Mouse (Mus musculus): ENCODE data around the gene Otogl.

Otogl gene

DNA sequence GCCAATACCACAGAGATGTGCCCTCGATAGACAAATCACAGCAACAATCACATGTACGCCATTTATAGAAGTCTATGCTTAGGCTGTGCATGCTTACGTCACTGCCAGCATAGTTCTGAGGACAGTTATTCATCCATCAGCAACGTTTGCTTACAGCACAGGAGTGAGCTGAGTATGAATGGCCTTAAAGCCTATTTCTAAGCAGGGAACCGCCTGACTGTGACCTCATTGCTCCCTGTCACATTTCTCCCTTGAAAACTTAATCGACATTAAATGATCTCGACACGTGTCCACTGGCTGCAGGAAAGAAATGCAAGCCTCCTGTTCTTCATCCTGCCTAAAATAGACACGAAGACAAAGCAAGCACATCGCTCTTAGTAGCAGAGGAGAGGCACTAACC lies 5.5 kb downstream of the Otogl start:
- DNase-seq (ENCODE audit: low spot score): no peak

DNA sequence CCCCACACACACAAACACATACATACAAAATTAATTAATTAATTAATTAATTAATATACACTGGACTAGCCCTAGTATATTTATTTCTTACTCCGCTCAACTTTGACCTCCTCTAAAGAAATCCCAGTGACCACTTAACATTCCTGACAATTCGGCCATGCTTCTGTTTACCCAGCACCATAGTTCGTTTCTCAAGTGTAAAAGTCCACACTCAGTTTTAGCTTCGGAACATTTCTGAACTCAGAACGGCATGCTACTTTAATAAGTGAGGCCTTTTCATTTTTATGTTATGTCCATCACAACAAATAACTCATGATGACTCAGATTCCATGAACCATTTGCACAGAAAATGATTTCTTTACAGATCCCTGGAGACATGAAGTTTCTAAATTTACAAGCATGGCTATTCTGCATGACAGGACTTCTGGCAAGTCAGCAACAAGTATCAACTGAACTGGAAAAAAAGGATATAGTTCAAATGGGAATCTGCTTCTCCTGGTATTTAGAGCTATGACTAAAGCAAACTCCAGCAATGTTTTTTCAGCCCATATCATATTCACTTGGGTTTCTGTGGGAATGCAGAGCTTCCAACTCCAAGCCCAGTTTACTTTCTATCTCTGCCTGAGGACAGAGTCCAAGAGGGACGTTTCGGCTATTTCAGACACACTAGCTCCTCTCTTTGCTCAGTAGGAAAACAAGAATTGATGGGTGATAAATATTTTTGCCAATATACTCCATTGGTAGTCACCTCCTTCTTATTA lies 6.5 kb downstream of the Otogl start:
- no peak for DNase-seq (ENCODE audit: low spot score)

DNA sequence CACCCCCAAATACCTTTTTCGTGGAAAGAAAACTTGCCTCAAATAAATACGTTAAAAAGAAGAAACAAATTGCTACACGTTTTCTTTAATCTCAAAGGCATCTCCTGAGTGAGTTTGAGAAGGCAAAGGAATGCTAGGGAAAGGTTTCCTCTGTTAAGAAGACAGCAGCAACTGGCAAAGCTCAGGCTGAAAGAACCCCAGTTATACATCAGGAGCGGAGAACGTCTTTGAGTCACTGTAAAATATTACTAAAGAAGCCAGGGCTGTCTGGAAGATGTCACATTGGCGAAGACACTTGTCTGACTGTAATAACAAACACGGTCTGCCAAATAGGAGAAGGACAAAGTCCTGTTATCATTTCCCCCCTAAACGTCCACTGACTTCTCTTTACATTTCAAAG lies 10.0 kb downstream of the Otogl start:
- DNase-seq (ENCODE audit: low spot score): no peak

DNA sequence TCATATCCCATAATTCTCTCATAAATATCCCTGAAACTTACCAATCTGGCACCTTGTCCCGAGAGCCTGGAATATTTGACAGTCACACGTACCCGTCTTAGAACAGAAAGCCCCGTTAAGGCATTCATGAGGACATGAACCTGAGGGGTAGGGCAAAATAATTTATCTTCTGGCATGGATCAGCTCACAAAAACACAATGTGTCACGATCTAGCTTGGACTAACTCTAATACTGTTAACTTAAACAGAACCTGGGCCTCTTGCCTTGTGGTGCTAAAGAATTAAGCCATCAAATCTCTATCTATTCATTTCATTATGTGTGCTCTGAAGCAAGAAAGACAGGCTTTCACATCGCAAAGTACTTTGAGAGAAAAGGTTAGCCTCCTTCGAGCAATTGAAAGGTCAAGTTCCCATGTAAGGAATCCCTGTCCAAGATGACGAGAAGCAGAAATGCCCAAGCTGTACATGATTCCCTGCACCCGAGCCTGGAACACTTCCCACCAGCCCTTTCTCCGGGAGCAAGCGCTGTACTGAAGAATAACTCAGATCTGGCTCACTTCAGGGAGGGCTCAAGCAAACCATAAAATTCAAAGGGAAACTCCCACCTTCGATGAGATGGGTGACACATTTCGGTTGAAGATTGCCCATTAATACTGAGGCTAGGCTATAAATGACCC lies 10.6 kb downstream of the Otogl start:
- DNase-seq (ENCODE audit: low spot score): no peak

DNA sequence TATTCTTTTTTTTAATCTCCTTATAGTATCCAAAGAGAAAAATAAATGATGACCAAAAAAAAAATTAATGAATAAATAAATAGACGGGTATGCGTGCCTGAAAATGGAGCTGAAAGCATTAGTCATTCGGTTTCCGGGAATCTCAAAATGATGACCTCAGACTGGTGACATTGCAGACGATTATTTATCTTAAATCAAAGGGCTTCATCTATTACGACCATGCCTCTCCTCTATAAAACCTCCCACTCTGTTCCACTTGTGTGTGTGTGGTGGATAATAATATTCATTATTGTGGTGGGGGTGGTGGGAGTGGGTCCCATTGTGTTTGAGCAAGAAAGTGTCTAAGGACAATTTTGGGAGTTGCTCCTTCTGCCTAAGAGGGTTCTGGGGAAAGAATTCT lies 12.0 kb downstream of the Otogl start:
- DNase-seq (ENCODE audit: low spot score): no peak

DNA sequence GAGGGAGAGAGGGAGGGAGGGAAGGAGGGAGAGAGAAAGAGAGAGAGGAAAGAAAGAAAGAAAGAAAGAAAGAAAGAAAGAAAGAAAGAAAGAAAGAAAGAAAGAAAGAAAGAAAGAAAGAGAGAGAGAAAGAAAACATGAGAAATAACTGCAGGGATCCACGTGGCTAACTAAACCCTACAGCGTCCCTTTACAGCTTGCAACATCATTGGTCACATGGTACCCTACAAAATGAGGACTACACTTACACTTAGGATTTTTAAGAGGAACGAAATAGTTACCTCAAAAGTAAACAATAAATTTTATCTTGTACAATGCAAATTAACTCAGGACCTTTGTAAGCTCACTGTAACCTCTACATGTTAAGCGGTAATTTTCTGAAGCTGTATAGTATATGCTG lies 15.8 kb downstream of the Otogl start:
- DNase-seq (ENCODE audit: low spot score): no peak

DNA sequence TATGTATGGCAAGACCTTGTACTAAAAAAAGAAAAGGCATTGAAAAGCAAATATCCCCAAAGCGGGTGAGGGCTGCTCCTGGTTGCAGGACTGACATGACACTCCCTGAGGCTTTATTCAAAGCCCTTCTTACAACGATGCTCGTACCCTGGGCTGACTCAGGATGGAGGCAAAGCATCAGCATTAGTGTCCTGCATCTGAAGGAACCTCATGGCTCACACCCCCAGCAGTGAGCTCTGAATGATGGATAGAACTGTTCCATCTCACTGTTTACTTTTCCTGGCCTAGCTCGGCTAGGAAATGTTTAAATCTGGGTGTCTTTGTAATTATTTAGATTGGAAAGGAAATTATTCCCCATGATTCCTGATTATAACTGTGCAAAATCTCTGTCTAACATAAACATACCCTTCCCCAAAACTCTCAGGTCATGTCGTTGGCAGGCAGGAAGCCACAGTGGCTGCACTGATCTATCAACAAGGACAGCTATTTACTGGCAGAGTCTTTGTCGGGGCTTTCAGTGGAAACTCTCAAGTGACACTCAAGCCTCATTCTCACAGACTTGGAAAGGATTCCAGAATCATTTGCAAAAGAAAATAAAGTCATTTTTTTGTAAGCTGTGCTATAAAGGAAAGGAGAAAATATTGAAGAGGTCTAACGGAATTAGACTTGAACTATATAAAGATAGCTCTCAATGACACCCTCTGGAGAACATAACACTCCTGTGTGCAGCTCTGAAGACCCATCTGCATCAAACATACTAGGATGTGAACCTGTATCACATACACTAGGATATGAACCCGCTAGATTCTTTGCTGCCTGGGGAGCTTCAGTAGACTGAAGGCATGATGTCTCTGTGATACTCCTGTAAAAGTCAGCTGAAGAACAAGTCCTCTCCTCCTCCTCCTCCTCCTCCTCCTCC lies 17.0 kb downstream of the Otogl start:
- no peak for DNase-seq (ENCODE audit: low spot score)

DNA sequence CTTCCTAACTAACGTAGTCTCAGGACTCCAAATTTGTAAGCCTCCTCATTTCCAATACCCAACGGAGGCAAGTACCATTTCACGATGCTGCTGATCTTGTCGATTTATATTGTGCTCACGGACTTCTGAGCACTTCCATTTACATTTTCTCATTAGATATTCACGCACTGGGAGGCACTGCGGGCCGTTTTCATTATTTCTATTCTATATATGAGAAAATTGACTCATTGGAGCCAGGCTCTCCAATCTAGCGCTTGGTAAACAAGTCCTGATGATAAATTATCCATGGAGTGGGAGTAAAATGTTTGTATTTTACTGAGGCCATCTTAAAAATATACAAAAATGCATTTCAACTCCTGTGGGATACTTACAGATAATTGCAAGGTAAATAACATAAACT lies 21.5 kb downstream of the Otogl start:
- DNase-seq (ENCODE audit: low spot score): no peak

DNA sequence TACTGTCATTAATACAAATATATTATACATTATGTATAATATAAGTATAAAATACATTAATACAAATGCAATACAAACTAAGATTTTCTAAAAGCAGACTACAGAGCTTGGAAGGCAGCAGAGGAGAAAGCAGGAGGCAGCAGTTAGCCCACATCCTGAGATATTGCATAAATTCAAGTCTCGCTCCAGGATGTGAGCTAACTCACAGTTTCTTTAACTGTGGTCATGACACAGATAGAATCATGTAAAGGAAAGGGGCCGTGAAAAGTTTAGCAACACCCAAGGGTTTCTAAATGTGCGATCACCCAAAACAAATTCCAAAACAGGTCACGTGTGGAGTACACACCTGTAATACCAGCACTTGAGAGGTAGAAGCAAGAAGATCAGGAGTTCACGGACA lies 39.4 kb downstream of the Otogl start:
- DNase-seq (ENCODE audit: low spot score): no peak

DNA sequence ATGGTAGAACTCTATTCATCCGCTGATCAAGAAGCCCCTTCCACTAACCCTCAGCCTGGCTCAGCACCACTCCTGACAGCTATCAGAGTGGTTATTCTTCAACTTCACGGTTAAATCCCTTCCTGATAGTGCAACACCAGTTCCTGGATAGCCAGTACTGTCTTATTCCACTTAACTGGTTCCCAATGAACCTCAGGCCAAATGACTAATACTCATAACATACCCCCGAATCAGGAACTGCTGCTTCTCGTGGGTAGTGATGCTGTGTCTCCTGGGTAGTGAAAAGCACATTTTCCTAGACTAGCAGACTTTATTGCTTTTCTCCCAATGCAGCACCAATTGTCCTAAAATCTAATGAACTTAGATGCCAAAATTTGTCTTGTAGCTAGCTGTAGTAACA lies 39.8 kb downstream of the Otogl start:
- DNase-seq (ENCODE audit: low spot score): no peak

DNA sequence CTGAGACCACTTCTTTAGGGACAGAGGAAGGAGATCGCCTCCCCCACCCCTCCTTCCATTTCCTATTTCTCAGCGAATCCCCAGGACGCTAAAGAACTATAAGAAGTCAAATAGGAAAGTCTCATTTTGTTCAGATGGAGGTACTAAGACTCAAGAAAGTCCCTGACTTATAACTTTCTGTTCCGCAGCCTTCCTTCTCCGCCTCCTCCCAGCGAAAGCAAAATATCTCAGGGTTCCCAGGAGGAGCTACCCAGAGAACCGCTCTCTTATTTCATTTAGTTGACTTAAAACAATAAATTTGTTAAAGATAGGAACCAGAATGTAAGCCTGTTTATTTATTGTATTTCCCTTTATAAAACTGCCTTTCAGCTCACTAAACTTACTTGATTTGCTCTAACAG lies 41.4 kb downstream of the Otogl start:
- no peak for DNase-seq (ENCODE audit: low spot score)

DNA sequence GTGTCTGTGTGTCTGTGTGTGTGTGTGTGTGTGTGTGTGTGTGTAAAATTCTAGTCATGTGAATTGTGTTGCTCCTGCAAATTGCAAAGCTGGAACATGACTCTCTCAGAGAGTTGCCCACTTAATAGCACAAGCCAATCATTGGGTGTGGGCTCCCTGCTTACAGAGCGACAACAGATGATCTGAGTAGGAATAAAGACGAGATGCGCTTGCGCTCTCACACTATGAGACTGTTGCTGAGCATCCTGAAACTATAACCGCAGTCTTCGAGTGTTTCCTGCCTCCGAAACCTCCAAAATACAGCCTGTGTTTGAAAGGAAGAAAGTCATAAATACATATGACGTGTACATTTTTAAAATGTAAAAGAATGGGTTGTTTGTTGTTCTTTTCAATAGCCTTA lies 43.0 kb downstream of the Otogl start:
- no peak for DNase-seq (ENCODE audit: low spot score)

DNA sequence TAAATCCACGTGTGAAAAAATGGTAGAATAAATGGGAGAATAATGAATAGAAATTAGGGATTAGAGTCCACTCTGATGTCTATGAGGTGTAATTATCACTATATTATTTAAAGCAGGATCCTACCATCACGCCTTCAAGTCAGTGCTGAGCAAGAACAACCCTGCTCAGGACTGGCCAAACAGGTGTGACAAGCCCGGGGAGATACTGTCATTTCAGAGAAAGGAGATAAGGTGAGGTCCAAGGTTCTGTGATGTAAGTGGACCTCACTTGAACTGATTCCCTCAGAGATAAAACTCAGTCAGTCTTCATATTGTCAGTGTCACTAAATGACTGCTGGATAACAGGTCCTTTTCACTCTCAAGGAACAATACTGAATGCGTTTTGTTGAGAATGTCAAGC lies 44.5 kb downstream of the Otogl start:
- no peak for DNase-seq (ENCODE audit: low spot score)

DNA sequence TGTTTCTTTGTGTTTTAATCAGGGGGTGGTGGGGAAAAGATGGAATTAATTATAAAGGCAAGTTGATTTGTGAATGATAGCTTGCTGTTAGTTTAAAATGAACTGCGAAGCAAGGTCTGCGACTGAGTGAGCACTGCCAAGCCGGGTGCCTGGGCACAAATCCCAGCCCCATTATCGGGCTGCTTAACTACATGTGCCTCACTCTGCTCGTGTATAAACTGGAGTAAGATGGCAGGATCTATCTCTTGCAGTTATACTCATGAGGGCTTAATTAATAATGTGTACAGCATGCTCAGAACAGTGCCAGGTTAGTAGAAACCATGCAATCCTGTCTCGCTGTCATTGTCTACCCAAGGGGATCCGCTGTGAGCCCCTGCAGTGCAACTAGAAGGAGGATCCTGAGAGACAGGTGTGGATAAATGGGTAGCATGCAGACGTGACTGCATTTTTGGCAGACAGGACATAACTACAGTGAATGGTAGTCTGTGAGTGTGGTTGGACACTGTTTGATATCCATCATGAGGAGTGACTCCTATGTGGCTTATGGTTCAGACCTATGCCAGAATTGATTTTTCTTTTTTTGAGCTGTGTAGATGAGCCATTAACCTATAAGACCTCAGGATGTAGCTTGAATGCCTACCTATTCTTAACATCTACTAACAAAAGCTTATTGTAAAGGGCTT lies 51.6 kb downstream of the Otogl start:
- no peak for DNase-seq (ENCODE audit: low spot score)

DNA sequence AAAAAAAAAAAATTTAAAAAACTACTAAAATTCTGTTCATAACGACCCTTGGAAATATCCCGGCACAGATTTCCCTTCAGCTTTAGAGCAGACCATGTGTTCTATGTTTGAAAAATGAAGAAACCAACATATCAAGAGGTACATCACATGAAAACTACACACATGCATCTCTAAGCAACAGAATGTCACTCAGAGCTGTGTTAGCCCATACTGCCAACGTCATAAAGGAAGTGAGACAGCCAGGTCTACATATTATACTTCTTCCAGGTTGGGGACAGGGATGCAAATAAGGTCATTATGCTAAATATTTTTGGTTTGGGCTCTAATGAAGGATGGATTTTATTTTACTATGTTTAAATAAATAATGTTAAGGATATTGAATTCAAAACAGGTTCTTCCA lies 52.7 kb downstream of the Otogl start:
- DNase-seq (ENCODE audit: low spot score): no peak

DNA sequence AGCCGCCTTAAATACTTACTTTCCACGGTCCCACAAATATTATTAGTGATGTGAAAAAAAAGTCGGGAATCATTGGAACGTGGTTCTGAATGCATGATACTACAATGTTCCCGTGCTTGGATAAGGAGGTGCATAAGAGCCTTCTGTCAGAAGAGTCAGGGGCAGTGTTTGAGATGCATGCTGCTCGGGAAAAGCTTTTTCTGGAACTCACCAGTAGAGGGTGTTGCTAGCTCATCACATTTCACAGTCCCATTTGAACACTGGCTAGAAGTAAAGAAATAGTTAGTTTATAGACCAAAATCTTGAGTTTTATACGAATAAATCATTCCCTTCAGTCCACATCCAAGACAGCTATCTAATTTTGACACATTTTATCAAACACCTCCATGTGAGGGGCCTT lies 53.2 kb downstream of the Otogl start:
- no peak for DNase-seq (ENCODE audit: low spot score)

DNA sequence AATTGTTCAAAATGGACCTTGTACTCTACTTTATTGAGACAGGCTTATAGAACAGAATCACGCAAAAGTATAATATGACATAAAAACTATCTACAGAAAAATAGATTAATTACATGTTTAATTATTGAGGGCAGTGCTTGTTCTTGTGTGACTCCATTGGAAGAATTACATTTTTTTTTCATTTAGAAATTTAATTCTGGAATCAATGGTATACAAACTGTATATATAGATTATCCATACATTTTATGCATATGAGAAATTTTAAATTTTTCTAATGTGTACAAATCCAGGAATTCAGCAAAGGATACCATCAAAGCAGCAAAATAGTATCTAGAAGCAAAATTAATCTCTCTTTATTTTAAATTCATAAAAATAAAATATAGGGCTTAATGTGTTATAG lies 67.0 kb downstream of the Otogl start:
- no peak for DNase-seq (ENCODE audit: low spot score)

DNA sequence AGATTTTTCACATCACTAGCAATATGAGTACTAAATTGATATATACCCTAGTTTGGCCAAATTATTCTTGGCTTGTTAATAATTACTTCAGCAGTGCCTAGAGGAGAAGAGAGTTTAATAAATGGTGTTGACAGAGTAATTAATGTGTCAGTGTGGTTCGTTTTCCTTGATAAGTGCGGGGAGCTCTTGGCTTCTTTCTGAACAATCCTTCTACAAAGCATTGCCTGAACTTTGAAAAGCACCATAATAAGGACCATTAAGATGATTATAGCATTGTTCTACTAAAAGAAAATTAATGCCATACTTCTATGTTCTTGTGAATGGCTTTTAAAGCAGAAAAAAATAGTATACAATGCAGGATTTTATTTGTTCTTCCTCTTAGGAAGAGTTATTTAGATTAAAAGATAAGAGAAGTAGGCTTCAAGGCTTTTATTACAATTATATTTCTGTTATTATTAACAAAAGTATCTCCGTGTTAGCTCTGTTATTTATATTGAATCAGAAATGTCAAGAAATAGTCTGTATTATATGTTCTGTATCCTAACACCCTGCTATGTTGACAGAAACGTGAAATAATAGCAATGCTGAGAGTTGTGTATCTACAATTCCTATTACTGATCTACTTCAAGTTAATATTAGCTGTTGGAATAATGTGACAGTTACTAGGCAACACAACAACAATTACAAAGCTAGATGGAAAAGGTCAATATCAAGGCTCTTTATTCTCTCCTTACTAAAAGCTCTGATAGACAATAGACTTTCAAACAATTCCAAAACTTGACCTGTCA lies 77.3 kb downstream of the Otogl start:
- no peak for DNase-seq (ENCODE audit: low spot score)

DNA sequence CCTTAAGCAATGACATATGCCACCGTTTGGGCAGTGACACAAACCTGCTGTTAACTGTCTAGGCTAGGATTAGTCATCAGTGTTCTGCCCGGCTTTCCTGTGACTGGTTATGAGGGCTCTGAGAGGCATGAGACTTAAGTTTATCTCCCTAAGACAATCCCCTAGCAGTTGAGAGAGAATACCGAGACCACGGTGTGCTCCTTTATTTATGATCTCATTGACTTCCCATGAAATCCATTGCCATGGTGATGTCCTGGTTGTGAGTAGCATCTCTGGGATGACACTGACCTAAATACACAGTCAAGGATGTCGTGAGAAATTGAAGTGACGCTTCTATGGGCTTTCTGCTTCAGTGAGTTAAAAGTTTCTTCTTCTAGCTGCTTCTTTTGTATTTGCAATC lies 82.8 kb downstream of the Otogl start:
- DNase-seq (ENCODE audit: low spot score): no peak

DNA sequence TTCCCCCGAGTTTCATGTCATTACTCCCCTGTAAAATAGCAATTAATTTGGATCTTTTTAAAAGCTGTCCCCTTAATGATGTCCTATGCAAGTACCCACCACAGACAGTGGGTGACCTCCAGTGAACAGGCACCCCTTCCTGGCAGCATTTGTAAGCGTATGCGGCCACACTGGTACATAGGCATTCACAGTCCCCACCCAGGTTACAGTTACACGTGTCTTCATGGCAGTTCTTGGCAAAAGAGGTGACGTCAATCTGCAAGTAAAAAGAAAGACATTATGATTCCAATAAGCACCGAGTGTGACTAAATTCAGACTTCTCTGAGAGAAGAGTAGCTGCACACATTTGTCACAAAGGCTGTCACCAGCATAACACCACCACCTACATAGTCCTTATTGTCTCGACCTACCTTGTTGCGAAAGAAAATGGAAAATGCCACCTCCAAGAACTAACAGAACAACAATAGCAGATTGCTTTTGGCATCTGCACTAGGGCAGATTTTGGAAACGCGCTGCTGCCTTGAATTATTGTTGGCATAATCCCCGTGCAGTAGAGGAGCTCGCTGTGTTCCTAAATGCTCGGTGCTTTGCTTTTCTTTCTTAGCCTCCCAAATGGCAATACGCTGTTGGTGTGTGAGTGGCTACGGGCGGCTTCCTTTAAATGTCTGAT lies 98.0 kb downstream of the Otogl start:
- DNase-seq (ENCODE audit: low spot score): no peak

Measured in c-Kit-positive CD71-positive TER-119-positive erythroid progenitor cells, embryonic 14.5 days (primary cell).